Mouse (Mus musculus) MN1 (cell line): ENCODE results near the gene Olfr917.

ENCODE experiments used
- DNase-seq: peaks from one replicate; pipeline ENCODE4 v3.0.0-alpha.2; 2016; ENCODE audit warnings: low spot score

Olfr917 gene

DNA sequence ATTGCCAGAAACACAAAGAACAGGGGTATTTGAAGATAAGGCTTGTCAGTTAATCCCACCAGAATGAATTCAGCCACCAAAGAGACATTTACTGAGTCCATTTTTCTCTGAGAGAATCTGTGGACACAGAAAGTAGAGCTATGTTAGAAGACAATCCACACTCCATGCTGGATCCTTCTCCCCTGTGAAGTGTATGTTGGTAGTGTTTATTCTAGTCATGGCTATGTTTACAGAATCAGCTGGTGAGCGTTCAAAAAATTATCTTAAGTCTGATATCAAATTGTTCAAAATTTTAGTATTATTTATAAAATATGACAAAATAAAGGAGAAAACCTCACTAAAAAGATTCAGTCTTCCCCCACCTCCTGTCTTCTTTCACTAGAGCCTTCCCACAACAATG is at the start of gene Olfr917:
Gene Olfr917, minus strand, starts transcription at position 101 of the 400 bp plus-strand sequence.
- DNase-seq: no peak

DNA sequence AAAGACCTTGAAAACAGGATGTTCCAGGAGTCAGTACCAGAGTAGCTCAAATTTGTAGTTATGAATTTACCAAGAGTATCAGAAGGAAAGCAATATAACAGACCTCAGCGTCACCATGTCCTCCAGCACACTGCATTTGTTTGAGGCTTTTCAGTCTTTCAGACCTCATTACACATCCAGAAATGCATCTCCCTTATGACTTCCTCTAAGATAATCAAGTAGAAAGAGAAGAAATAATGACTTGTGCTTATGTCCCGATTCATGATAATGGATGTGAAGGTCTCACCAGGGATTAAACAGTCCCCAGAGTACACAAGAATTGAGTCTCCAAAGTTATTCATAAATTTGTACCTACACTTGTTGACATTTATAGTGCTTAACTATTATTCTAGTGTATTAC is 8.9 kb upstream of the Olfr917 start, which contains the start of gene Olfr918:
Gene Olfr918, minus strand, starts transcription at position 101 of the 400 bp plus-strand sequence.
- DNase-seq: no peak

DNA sequence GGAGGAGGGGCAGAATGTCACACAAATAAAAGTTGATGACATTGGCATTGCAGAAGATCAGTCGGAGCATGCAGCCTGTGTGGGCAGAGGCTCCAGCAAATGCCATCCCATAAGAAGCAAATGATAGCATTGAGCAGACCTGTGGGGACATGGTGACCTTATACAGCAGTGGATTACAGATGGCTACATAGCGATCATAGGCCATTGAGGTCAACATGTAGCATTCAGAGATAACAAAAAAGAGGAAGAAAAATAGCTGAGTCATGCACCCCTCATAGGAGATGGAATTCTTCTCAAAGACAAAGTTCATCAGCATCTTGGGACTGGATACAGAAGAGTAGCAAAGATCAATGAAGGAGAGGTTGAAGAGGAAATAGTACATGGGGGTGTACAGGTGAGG is 7.2 kb upstream of the Olfr917 start:
- DNase-seq: no peak

DNA sequence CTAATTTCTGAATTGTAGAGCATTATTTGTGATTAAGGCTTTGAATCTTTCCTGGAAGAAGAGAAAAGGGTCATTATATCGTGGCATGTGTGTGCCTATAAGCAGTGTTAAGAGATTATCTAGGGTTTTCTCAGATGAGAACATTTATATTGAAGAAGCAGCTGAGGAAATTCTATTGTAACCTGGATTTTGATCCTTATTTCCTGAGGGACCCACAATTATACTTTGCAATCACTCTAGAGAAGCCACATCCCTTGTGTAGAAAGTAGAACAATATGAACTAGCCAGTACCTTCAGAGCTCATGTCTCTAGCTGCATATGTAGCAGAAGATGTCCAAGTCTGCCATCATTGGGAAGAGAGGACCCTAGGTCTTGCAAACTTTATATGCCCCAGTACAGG is 5.9 kb downstream of the Olfr917 start, which contains the start of gene Olfr916:
Gene Olfr916, minus strand, starts transcription at position 101 of the 400 bp plus-strand sequence.
- DNase-seq: no peak

DNA sequence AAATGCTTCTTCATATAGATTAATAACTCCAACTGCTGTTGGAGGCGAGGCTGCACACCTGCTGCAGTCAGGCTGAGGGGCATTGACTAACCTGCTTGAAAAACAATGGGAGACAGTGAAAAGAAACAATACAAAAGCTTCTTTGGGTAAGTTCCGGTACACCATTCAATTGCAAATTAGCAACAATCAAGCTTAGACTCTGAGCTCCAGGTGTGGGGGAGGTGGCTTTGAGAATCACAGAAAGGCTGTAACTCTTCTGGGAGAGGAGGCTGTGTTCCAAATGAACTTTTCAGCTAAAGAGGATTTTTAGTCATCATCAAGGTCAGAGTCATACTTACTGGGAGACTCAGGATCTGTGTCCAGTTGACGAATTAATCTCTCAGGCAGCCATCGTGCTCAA is 33.2 kb downstream of the Olfr917 start:
- DNase-seq: no peak
